Mouse (Mus musculus): ENCODE data around the gene Mthfd1l.
"Not testable (repeated sequence)": the region's sequence is repeated elsewhere in the genome, so short reads cannot be mapped to it uniquely, and the experiment has no call there.

GRCm38 (mm10) chr10:4072491-4072890 lies 99.6 kb downstream of the Mthfd1l start:
- not testable (repeated sequence) for TF ChIP-seq EP300, CTCF (IDR thresholded peaks at IDR 0.05; ENCODE audit: low read depth)
